8 mouse cellular contexts compared by ENCODE assay signal in the genomic region with DNA sequence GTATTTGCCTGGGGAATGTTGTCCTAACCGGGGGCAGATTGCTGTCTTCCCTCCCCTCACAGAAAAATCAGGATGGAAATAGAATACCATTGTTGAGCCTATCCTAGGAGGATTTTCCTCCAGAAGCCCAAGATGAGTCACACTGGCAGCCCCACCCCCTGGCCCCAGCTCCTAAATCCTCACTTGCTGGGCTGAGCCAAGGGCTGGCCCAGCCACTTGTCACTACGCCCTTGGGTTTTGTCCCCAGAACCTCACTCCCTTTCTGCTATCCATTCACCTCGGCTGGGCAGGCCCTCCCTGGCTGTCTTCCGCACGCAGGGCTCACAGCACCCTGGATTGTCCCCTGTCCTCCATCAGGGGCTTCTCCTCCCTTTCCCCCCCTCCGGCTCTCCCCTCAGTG. TPM values are rescaled to one million over a fixed set of nuclear protein-coding genes. Genes with fewer than 3 reads are reported as not detected.
DNase-seq lines count a peak whose midpoint lies in the region; ATAC-seq lines count a peak whose summit lies in the region.

No protein-coding gene starts in this region.

- ATAC-seq in erythroid progenitor cell, adult 5-6 weeks (replicated peaks; ENCODE audit: low FRiP score, poor library complexity, severe bottlenecking), result no peak

- H3K27ac ChIP-seq in heart, embryonic 10.5 days, result peak overlapping the region; percentile 84
- H3K27ac ChIP-seq in limb, embryonic 10.5 days, result peak overlapping the region; percentile 79

- peak; percentile 38 for DNase-seq in ovary, adult 18-20 months (ENCODE audit: low spot score)
- DNase-seq in ovary, postnatal 10 days (ENCODE audit: low spot score), result no peak
- DNase-seq in cerebellum, adult 9-10 months, result peak; percentile 39
- DNase-seq in heart, embryonic 10.5 days (ENCODE audit: low spot score), result no peak
- DNase-seq in limb, embryonic 10.5 days (ENCODE audit: low spot score), result no peak
- DNase-seq in ovary, postnatal 14 days (ENCODE audit: low spot score), result peak; percentile 34
- no peak for DNase-seq in thymus, adult 18-20 months

- peak overlapping the region; percentile 3; the same call in 1 of the 2 replicates for H3K4me3 ChIP-seq in heart, embryonic 10.5 days
- no peak overlapping the region for H3K4me3 ChIP-seq in limb, embryonic 10.5 days

- no peaks in the 10 kb centered on the region for H3K36me3 ChIP-seq in heart, embryonic 10.5 days
- H3K36me3 ChIP-seq in limb, embryonic 10.5 days, result no peaks in the 10 kb centered on the region

- no peaks in the 10 kb centered on the region for H3K9me3 ChIP-seq in heart, embryonic 10.5 days
- no peaks in the 10 kb centered on the region for H3K9me3 ChIP-seq in limb, embryonic 10.5 days (replicated peaks)

- H3K4me1 ChIP-seq in heart, embryonic 10.5 days, result peaks cover 55% of the 10 kb centered on the region
- H3K4me1 ChIP-seq in limb, embryonic 10.5 days, result peaks cover 87% of the 10 kb centered on the region

- 23% methylated on average over 6 of the region's 6 CpGs for WGBS in heart, embryonic 10.5 days
- 47% methylated on average over 6 of the region's 6 CpGs for WGBS in limb, embryonic 10.5 days

- H3K27me3 ChIP-seq in heart, embryonic 10.5 days (ENCODE audit: insufficient read depth, poor library complexity, severe bottlenecking), result no peaks in the 10 kb centered on the region
- no peaks in the 10 kb centered on the region for H3K27me3 ChIP-seq in limb, embryonic 10.5 days (ENCODE audit: low read depth, poor library complexity, severe bottlenecking)

RNA-seq across cellular contexts. Expression of a gene that starts 23.3 kb away (rescaled TPM):
- 14.4 and 21.0 TPM in 2 replicates for polyA plus RNA-seq in heart, embryonic 10.5 days (2016; fragmentation: Nextera tagmentation; extraction: Ambion mirVana)
- polyA plus RNA-seq in limb, embryonic 10.5 days (2016; fragmentation: Nextera tagmentation; extraction: Ambion mirVana), result 43.1 and 44.9 TPM in 2 replicates
- total RNA-seq in erythroid progenitor cell, adult 5-6 weeks (2015; ENCODE audit: low replicate concordance), result 13.3 and 19.3 TPM in 2 replicates
- total RNA-seq in erythroid progenitor cell, adult 5-6 weeks (2017; ENCODE audit: low replicate concordance), result 2.7 and 3.9 TPM in 2 replicates

Comparison
In these comparisons a context has a peak if more than half of its experiments do, and no peak if none do; other contexts are left out.
1. DNase-seq: peak in ovary, adult 18-20 months (single experiment), cerebellum, adult 9-10 months (single experiment) and ovary, postnatal 14 days (single experiment); none in ovary, postnatal 10 days (single experiment), heart, embryonic 10.5 days (single experiment), limb, embryonic 10.5 days (single experiment) and thymus, adult 18-20 months (0 of 2).